Mouse (Mus musculus) heart, adult 2 months (tissue): ENCODE measurements around the gene Sap30. TPM values are rescaled to one million over a fixed set of nuclear protein-coding genes. Genes with fewer than 3 reads are reported as not detected.
A peak's percentile ranks its signal among the peaks of the same experiment; 100 is the strongest.

ENCODE experiments used
- DNase-seq, 2 experiments: peaks; one replicate each; pipeline ENCODE4 v3.0.0; 2021
- H3K27ac ChIP-seq: fragments of 200-600 bp; 2 replicates; pipeline ENCODE4 v1.8.1; 2022
- H3K27me3 ChIP-seq: fragments of 200-500 bp; 2 replicates; pipeline ENCODE4 v1.6.1; 2012; ENCODE audit warnings: mild to moderate bottlenecking, low read length, inconsistent platforms, mixed read lengths; ENCODE audit not compliant: control insufficient read depth, insufficient read depth
- H3K36me3 ChIP-seq: fragments of 200-500 bp; 2 replicates; pipeline ENCODE4 v1.6.1; 2012; ENCODE audit warnings: low read length, inconsistent platforms; ENCODE audit not compliant: control insufficient read depth, insufficient read depth
- H3K4me1 ChIP-seq: fragments of 200-500 bp; 2 replicates; pipeline ENCODE4 v1.6.1; 2011; ENCODE audit warnings: low read length; ENCODE audit not compliant: control insufficient read depth, insufficient read depth
- H3K4me3 ChIP-seq: fragments of 200-600 bp; 2 replicates; pipeline ENCODE4 v1.8.1; 2022
- H3K79me2 ChIP-seq: fragments of 200-500 bp; replicated peaks from 2 replicates; pipeline ENCODE4 v1.6.1; 2012; ENCODE audit warnings: mild to moderate bottlenecking, inconsistent platforms, low read length, moderate library complexity, mixed read lengths; ENCODE audit not compliant: control insufficient read depth, insufficient read depth
- H3K9ac ChIP-seq: fragments of 200-500 bp; 2 replicates; pipeline ENCODE4 v1.6.1; 2012; ENCODE audit warnings: low read depth, mild to moderate bottlenecking, control low read depth, inconsistent platforms, low read length, mixed read lengths
- CTCF ChIP-seq: fragments of 200-600 bp; IDR thresholded peaks from 2 replicates; pipeline ENCODE4 v1.8.1; 2022; ENCODE audit warnings: antibody characterized with exemption, mild to moderate bottlenecking, moderate library complexity
- EP300 ChIP-seq: fragments of 200-500 bp; IDR thresholded peaks from 2 replicates; pipeline ENCODE4 v1.6.1; 2011; ENCODE audit warnings: low read depth, low read length, control low read depth; ENCODE audit not compliant: insufficient read depth
- POLR2A ChIP-seq: fragments of 200-500 bp; IDR thresholded peaks from 2 replicates; pipeline ENCODE4 v1.6.1; 2011; ENCODE audit warnings: mild to moderate bottlenecking, low read depth, low read length, control low read depth; ENCODE audit not compliant: insufficient read depth
- WGBS: fragments of 180-500 bp; shearing (Covaris S2); methylation state at CpG from one replicate; pipeline ENCODE4 v1.1.7; 2018; 5-methylcytosine and 5-hydroxymethylcytosine counted together
- intact Hi-C: fragments of 180-260 bp; cut with DNase I; formaldehyde crosslinking; loops from one replicate; pipeline ENCODE4 v1.15.1; 2025
- polyA plus RNA-seq: library from polyadenylated mRNA; depleted of rRNA; stranded (reverse); fragments of >200 nt; gene quantifications from 2 replicates; pipeline ENCODE4 v1.2.3, GENCODE M21; 2012
- total RNA-seq, 2 experiments: library from RNA; stranded (reverse); gene quantifications; 2 replicates each; pipeline ENCODE4 v1.2.3; 2021

The Sap30 gene
- total and polyA plus RNA-seq, 3 experiments: 5.1 to 13.8 (median 11.6) TPM

GRCm38 (mm10) chr8:57488312-57488765 is 679 bp upstream of the Sap30 start:
- no peaks in the 10 kb centered on the region; the same call in 1 of the 2 replicates for H3K4me1 ChIP-seq
- H3K27ac ChIP-seq: peak overlapping the region; percentile 95
- DNase-seq: peak; percentile 71 to 79
- H3K4me3 ChIP-seq: peak overlapping the region; percentile 95
- H3K9ac ChIP-seq: peak overlapping the region; percentile 60
- H3K79me2 ChIP-seq: no peaks in the 10 kb centered on the region; the same call in 1 of the 2 replicates
- no peaks in the 10 kb centered on the region for H3K27me3 ChIP-seq
- WGBS: 1% methylated on average over 25 of the region's 25 CpGs
- H3K36me3 ChIP-seq: no peaks in the 10 kb centered on the region; the same call in 1 of the 2 replicates
- intact Hi-C loops: loop anchor here (2.0 to 5.0 kb wide), 2 partner anchors 16 to 156 kb away; no protein-coding TSS in a partner anchor
- TF ChIP-seq POLR2A (0 out of 2 replicates have a peak, but pooled peaks have one; percentile 45), CTCF (no peak)

- intact Hi-C loops: loop anchor here (2.0 to 5.0 kb wide), 4 partner anchors 18 to 154 kb away; no protein-coding TSS in a partner anchor
- H3K4me3 ChIP-seq: peak overlapping the region; percentile 95
- WGBS: under 1% methylated on average over 54 of the region's 54 CpGs
- H3K79me2 ChIP-seq: no peaks in the 10 kb centered on the region; the same call in 1 of the 2 replicates
- TF ChIP-seq CTCF: no peak
- TF ChIP-seq POLR2A: no peak
- no peak for TF ChIP-seq EP300
- DNase-seq: peak; percentile 61 to 74
- peak overlapping the region; percentile 78 for H3K9ac ChIP-seq
- H3K27ac ChIP-seq: peak overlapping the region; percentile 95
- no peaks in the 10 kb centered on the region; the same call in 1 of the 2 replicates for H3K4me1 ChIP-seq
- H3K27me3 ChIP-seq: no peaks in the 10 kb centered on the region
- no peaks in the 10 kb centered on the region; the same call in 1 of the 2 replicates for H3K36me3 ChIP-seq
Measured at GRCm38 (mm10) chr8:57486491-57487440, 894 bp downstream of the Sap30 start.

GRCm38 (mm10) chr8:57480606-57481005 is 7.1 kb downstream of the Sap30 start:
- TF ChIP-seq POLR2A: no peak
- no peak for TF ChIP-seq CTCF
- no peak for TF ChIP-seq EP300
- Histone ChIP-seq H3K4me1 (no peaks in the 10 kb centered on the region; the same call in 1 of the 2 replicates), H3K9ac (no peak overlapping the region), H3K27ac (no peak overlapping the region), H3K4me3 (no peak overlapping the region), H3K79me2 (no peaks in the 10 kb centered on the region), H3K27me3 (no peaks in the 10 kb centered on the region), H3K36me3 (no peaks in the 10 kb centered on the region; the same call in 1 of the 2 replicates)
- 77% methylated on average over 4 of the region's 4 CpGs for WGBS
- no peak for DNase-seq
- intact Hi-C loops: no loop called here

GRCm38 (mm10) chr8:57479700-57480099 is 8.0 kb downstream of the Sap30 start:
- no peak for TF ChIP-seq CTCF
- TF ChIP-seq POLR2A: no peak
- TF ChIP-seq EP300: no peak
- Histone ChIP-seq H3K79me2 (no peaks in the 10 kb centered on the region), H3K27me3 (no peaks in the 10 kb centered on the region), H3K9ac (no peak overlapping the region), H3K4me3 (no peak overlapping the region), H3K4me1 (no peaks in the 10 kb centered on the region; the same call in 1 of the 2 replicates), H3K27ac (no peak overlapping the region), H3K36me3 (no peaks in the 10 kb centered on the region)
- no peak for DNase-seq
- 92% methylated on average over 8 of the region's 8 CpGs for WGBS
- intact Hi-C loops: no loop called here

GRCm38 (mm10) chr8:57478406-57478805 is 9.3 kb downstream of the Sap30 start:
- intact Hi-C loops: no loop called here
- Histone ChIP-seq H3K36me3 (no peaks in the 10 kb centered on the region), H3K79me2 (no peaks in the 10 kb centered on the region), H3K27ac (no peak overlapping the region), H3K9ac (no peak overlapping the region), H3K27me3 (no peaks in the 10 kb centered on the region), H3K4me1 (no peaks in the 10 kb centered on the region; the same call in 1 of the 2 replicates), H3K4me3 (no peak overlapping the region)
- DNase-seq: no peak
- WGBS: 12% methylated on average over 3 of the region's 3 CpGs
- TF ChIP-seq CTCF (no peak), POLR2A (no peak), EP300 (no peak)

GRCm38 (mm10) chr8:57473751-57474150 is 13.9 kb downstream of the Sap30 start:
- no peak overlapping the region for H3K27ac ChIP-seq
- no peaks in the 10 kb centered on the region for H3K36me3 ChIP-seq
- no peak overlapping the region for H3K4me3 ChIP-seq
- 81% methylated on average over 6 of the region's 6 CpGs for WGBS
- no peak for DNase-seq
- H3K79me2 ChIP-seq: no peaks in the 10 kb centered on the region
- intact Hi-C loops: no loop called here
- no peak overlapping the region for H3K9ac ChIP-seq
- no peaks in the 10 kb centered on the region; the same call in 1 of the 2 replicates for H3K4me1 ChIP-seq
- no peaks in the 10 kb centered on the region for H3K27me3 ChIP-seq
- TF ChIP-seq CTCF: no peak
